Mouse (Mus musculus): ENCODE measurements around the gene Gm10642. TPM values are rescaled to one million over a fixed set of nuclear protein-coding genes. Genes with fewer than 3 reads are reported as not detected.

Gm10642 gene
- polyA plus RNA-seq, 1 experiment = 0.94 TPM

DNA sequence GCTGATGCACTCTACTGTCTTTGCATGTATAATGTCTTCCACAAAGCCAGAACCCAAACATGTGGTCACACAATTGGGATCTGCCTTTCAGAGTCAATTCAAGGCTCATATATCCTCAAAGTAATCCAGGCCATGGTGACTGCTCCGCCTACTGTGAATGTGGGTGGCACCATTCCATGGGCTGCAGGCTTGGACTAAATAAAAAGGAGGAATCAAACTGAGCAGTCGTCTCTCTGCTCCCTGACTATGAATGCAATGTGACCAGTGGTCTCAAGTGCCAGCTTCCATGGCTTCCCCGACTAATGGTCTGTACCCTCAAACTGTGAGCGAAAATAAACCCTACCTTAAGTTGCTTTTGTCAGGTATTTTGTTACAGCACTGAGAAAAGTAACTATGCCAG lies 1.6 kb upstream of the Gm10642 start:
- TF ChIP-seq CTCF (IDR thresholded peaks at IDR 0.05; ENCODE audit: extremely low read depth, insufficient read depth, low read length) = no peak
- no peak for TF ChIP-seq POLR2A (IDR thresholded peaks at IDR 0.05; ENCODE audit: extremely low read depth, insufficient read depth, low read length)
- Histone ChIP-seq H3K27ac (ENCODE audit: insufficient read depth, low read length) (no peak overlapping the region), H3K4me1 (ENCODE audit: control insufficient read depth, insufficient read depth, low read length) (peaks cover 8% of the 10 kb centered on the region), H3K4me3 (ENCODE audit: insufficient read depth, low read length) (peak overlapping the region; percentile 83)

GRCm38 (mm10) chr9:70655764-70656129 lies 304 bp upstream of the Gm10642 start:
- H3K4me1 ChIP-seq (ENCODE audit: control insufficient read depth, insufficient read depth, low read length) = peaks cover 8% of the 10 kb centered on the region

DNA sequence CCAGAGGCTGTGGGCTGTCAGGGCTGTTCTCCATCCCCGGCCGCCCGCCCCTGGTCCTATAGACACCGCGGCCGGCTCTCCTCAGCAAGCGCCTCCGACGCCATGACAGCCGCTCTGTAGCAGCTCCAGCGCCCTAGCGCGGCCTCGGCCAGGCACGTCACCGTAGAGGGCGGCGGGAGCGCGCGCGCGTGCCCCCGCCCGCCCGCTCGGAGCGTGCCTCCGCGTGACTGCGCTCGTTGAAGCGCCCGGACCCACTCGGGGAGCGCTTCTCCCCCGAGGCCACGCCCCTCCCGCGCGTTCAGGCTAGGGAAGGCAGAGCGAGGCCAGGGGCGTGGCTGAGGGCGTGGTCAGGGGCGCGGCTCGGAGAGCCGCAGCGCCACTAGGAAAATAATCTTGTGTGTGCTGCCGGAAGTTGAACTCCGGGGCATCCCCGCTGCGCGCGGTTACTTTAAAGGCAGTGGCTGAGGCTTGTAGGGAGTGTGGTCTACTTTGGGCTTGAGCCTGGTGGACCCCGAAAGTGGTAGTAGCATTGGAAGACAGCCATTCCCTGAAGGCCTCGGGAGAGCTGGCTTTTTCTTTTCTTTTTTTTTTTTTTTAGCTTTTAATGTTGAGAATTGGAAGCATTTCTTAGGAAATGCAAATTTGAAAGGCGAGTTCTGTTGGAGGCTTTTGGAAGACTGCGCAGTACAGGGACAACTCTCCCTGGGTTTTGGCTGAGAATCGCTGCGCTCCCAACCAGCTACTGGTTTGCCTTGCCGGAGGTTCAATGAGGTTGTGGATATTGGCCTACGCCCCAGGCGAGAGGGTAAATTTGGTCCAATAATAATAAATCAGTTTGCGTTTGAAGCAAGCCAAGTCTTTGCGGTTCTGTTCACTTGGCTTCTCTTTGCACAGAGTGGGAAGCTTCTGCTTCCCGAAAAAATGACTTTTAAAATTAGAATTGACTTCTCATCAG lies 1.2 kb downstream of the Gm10642 start, which contains the start of gene Mindy2:
Gene Mindy2 (minus strand): TSS at position 162 of the 955 bp plus-strand sequence.
- Histone ChIP-seq H3K27ac (ENCODE audit: insufficient read depth, low read length) (peak within 1 kb of the TSS; percentile 98), H3K4me1 (ENCODE audit: control insufficient read depth, insufficient read depth, low read length) (peaks cover 8% of the 10 kb centered on the region), H3K4me3 (ENCODE audit: insufficient read depth, low read length) (peak within 1 kb of the TSS; percentile 83)
- TF ChIP-seq CTCF (IDR thresholded peaks at IDR 0.05; ENCODE audit: extremely low read depth, insufficient read depth, low read length) (no peak), POLR2A (IDR thresholded peaks at IDR 0.05; ENCODE audit: extremely low read depth, insufficient read depth, low read length) (peak; percentile 88)

More at GRCm38 (mm10) chr9:70655764-70656129, 304 bp upstream of the Gm10642 start:
- TF ChIP-seq POLR2A (IDR thresholded peaks at IDR 0.05; ENCODE audit: extremely low read depth, insufficient read depth, low read length) (no peak), CTCF (IDR thresholded peaks at IDR 0.05; ENCODE audit: extremely low read depth, insufficient read depth, low read length) (no peak)
- H3K27ac ChIP-seq (ENCODE audit: insufficient read depth, low read length) = no peak overlapping the region
- peak overlapping the region; percentile 83; the same call in 1 of the 2 replicates for H3K4me3 ChIP-seq (ENCODE audit: insufficient read depth, low read length)

DNA sequence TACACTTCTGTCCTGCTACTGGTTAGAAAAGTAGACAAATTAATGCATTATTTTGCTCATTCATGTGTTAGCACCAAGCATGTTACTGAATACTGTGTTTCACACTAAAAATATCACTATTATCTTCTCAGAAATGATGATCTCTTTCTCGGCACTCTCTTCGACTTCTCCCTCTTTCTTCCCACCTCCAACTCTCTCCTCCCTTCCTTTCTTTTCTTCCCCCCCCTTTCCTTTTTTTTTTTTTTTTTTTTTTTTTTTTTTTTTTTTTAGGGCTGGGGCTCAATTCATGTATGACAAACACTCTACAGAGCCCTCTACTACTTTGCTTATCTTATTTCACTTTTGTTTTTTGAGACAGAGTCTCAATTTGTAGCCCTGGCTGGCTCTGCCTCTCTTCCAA lies 2.2 kb downstream of the Gm10642 start:
- no peak for TF ChIP-seq CTCF (IDR thresholded peaks at IDR 0.05; ENCODE audit: extremely low read depth, insufficient read depth, low read length)
- no peak for TF ChIP-seq POLR2A (IDR thresholded peaks at IDR 0.05; ENCODE audit: extremely low read depth, insufficient read depth, low read length)
- no peak overlapping the region for H3K27ac ChIP-seq (ENCODE audit: insufficient read depth, low read length)
- H3K4me3 ChIP-seq (ENCODE audit: insufficient read depth, low read length) = no peak overlapping the region
- peaks cover 4% of the 10 kb centered on the region for H3K4me1 ChIP-seq (ENCODE audit: control insufficient read depth, insufficient read depth, low read length)

- TF ChIP-seq POLR2A (IDR thresholded peaks at IDR 0.05; ENCODE audit: extremely low read depth, insufficient read depth, low read length) (no peak), CTCF (IDR thresholded peaks at IDR 0.05; ENCODE audit: extremely low read depth, insufficient read depth, low read length) (no peak)
- Histone ChIP-seq H3K4me1 (ENCODE audit: control insufficient read depth, insufficient read depth, low read length) (no peaks in the 10 kb centered on the region), H3K4me3 (ENCODE audit: insufficient read depth, low read length) (no peak overlapping the region), H3K27ac (ENCODE audit: insufficient read depth, low read length) (no peak overlapping the region)
Observed at GRCm38 (mm10) chr9:70664847-70665246, 8.8 kb downstream of the Gm10642 start.

DNA sequence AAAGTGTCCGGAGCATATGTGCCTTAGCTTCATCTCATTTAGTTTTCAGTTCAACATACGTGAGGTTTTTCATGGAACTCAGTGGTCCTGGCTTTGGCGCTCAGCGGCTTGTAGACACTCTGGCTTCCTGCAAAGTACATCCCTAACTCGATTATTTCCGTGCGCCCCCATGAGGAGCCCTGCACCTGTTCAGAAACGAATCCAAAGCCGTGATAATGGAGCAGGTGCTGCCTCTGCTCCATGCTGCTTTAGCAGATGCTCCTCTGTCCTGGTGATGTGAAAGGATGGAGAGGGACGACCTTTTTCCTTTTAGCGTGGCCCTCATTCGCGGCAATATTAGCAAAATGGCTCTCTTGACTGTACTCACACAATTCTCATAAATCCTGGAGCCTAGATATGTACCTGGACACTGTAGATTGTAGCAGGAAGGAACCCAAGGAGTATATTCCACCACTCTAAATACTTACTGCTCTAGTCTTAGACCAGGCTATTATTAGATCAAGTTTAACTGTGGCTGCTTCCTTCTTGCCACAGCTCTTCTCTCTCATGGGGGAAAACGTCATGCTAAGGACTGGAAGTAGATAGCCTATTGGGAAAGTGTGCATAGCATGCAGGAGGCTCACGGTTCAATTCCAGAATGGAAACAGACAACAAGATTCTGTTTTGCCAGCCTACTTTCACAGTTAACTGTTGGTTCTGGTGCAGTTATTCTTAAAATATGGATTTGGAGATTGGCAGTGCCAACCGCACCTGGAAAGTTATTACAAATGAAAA lies 9.5 kb downstream of the Gm10642 start:
- TF ChIP-seq CTCF (IDR thresholded peaks at IDR 0.05; ENCODE audit: extremely low read depth, insufficient read depth, low read length) (no peak), POLR2A (IDR thresholded peaks at IDR 0.05; ENCODE audit: extremely low read depth, insufficient read depth, low read length) (no peak)
- Histone ChIP-seq H3K27ac (ENCODE audit: insufficient read depth, low read length) (no peak overlapping the region), H3K4me3 (ENCODE audit: insufficient read depth, low read length) (no peak overlapping the region), H3K4me1 (ENCODE audit: control insufficient read depth, insufficient read depth, low read length) (no peaks in the 10 kb centered on the region)

DNA sequence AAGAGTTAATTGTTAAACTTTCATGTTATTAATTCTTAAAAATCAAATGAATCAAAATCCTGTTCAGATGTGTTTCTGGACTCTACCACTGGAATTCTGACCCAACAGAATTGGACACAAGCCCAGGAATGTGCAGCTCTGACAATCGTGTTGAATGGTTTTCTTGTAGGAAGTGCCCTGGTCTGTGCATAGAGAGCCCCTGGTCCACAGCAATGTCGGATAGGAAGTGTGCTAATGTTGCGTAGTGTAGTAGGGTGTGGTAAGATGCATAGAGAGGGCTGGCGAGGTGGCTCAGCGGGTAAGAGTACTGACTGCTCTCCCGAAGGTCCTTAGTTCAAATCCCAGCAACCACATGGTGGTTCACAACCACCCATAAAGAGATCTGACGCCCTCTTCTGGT lies 10.8 kb downstream of the Gm10642 start:
- Histone ChIP-seq H3K4me1 (ENCODE audit: control insufficient read depth, insufficient read depth, low read length) (no peaks in the 10 kb centered on the region), H3K4me3 (ENCODE audit: insufficient read depth, low read length) (no peak overlapping the region), H3K27ac (ENCODE audit: insufficient read depth, low read length) (no peak overlapping the region)
- TF ChIP-seq CTCF (IDR thresholded peaks at IDR 0.05; ENCODE audit: extremely low read depth, insufficient read depth, low read length) = no peak
- no peak for TF ChIP-seq POLR2A (IDR thresholded peaks at IDR 0.05; ENCODE audit: extremely low read depth, insufficient read depth, low read length)

GRCm38 (mm10) chr9:70668048-70668447 lies 12.0 kb downstream of the Gm10642 start:
- H3K4me3 ChIP-seq (ENCODE audit: insufficient read depth, low read length) = no peak overlapping the region
- TF ChIP-seq POLR2A (IDR thresholded peaks at IDR 0.05; ENCODE audit: extremely low read depth, insufficient read depth, low read length) = no peak
- TF ChIP-seq CTCF (IDR thresholded peaks at IDR 0.05; ENCODE audit: extremely low read depth, insufficient read depth, low read length) = 0 out of 2 replicates have a peak, but pooled peaks have one; percentile 17
- H3K27ac ChIP-seq (ENCODE audit: insufficient read depth, low read length) = no peak overlapping the region
- H3K4me1 ChIP-seq (ENCODE audit: control insufficient read depth, insufficient read depth, low read length) = no peaks in the 10 kb centered on the region

- H3K27ac ChIP-seq (ENCODE audit: insufficient read depth, low read length) = no peak overlapping the region
- H3K4me1 ChIP-seq (ENCODE audit: control insufficient read depth, insufficient read depth, low read length) = no peaks in the 10 kb centered on the region
- TF ChIP-seq POLR2A (IDR thresholded peaks at IDR 0.05; ENCODE audit: extremely low read depth, insufficient read depth, low read length) = no peak
- no peak for TF ChIP-seq CTCF (IDR thresholded peaks at IDR 0.05; ENCODE audit: extremely low read depth, insufficient read depth, low read length)
- no peak overlapping the region for H3K4me3 ChIP-seq (ENCODE audit: insufficient read depth, low read length)
Observed at GRCm38 (mm10) chr9:70669197-70669596, 13.1 kb downstream of the Gm10642 start.

Measured in cortical plate, adult 2 months (tissue).